ENCODE assay signal across 8 mouse cellular contexts in the genomic region with DNA sequence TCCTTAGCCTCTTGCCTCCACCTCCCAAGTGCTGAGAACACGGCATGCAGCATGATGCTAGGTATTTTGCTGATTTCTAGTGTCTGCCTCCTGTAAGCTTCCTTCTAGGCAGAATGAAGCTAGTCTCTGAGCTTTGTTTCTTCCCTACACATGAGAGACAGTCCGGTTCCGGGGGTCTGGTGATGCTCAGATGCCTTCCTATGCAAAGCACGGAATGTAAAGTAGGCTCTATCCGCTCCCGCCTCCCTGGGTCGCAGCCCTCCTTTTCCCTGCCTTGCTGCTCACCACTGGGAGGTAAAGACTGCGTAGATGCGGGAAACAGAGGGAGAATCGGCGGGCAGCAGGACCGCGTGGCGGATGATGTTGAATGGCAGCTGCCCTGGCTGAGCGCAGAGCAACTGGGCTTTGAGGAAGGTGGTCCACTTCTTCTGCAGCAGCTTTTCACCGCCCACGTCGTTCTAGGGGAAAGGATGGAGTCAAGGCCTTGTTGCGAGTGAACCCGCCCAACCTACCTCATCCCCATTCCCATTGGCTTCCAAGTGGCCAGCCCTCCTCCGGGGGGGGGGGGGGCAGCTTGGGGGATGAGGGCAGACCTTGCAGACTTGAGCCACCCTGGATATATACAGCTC. TPM values are rescaled to one million over a fixed set of nuclear protein-coding genes. Genes with fewer than 3 reads are reported as not detected.
DNase-seq lines count a peak whose midpoint lies in the region; ATAC-seq and TF ChIP-seq lines count a peak whose summit lies in the region.

No protein-coding gene starts in this region.

- peak overlapping the region; percentile 54 for H3K4me2 ChIP-seq in heart, embryonic 16.5 days (ENCODE audit: low read depth, low read length)
- 0 out of 2 replicates have a peak overlapping the region, but pooled peaks have one; percentile 9 for H3K4me2 ChIP-seq in liver, postnatal 0 days (ENCODE audit: low read depth, low read length)

- intact Hi-C loops in left cerebral cortex, postnatal 14 days (cut with DNase I): no loop called here

- no peak for TF ChIP-seq EP300 in liver, postnatal 0 days (IDR thresholded peaks at IDR 0.05; ENCODE audit: low read depth)

- DNase-seq in lung, postnatal 10 days: peak; percentile 54
- DNase-seq in lung, adult 18-20 months: no peak
- DNase-seq in embryo, embryonic 10.5 days (ENCODE audit: low spot score): peak; percentile 76
- DNase-seq in liver, postnatal 0 days: no peak
- no peak for DNase-seq in left cerebral cortex, postnatal 14 days (ENCODE audit: low spot score in 2 of 2)

- no peaks in the 10 kb centered on the region for H3K36me3 ChIP-seq in heart, embryonic 16.5 days (ENCODE audit: control insufficient read depth, insufficient read depth)
- H3K36me3 ChIP-seq in liver, postnatal 0 days (replicated peaks; ENCODE audit: insufficient read depth, low read length): peaks cover 34% of the 10 kb centered on the region

- peaks cover 2% of the 10 kb centered on the region for H3K4me1 ChIP-seq in heart, embryonic 16.5 days (ENCODE audit: control insufficient read depth, insufficient read depth, low read length)
- peaks cover 29% of the 10 kb centered on the region for H3K4me1 ChIP-seq in liver, postnatal 0 days (ENCODE audit: insufficient read depth)

- ATAC-seq in heart, embryonic 16.5 days (replicated peaks; ENCODE audit: extremely low read depth, insufficient read depth, low FRiP score): no peak
- no peak for ATAC-seq in liver, postnatal 0 days
- ATAC-seq in inflammation-experienced regulatory T-cells, adult 6 months: no peak
- ATAC-seq in erythroblast, adult 5-6 weeks (replicated peaks; ENCODE audit: low FRiP score, poor library complexity, severe bottlenecking): no peak

- H3K4me3 ChIP-seq in heart, embryonic 16.5 days (ENCODE audit: low read length): peak overlapping the region; percentile 30
- H3K4me3 ChIP-seq in liver, postnatal 0 days (ENCODE audit: low read depth, low read length): no peak overlapping the region

- H3K27ac ChIP-seq in heart, embryonic 16.5 days (ENCODE audit: low read length): no peak overlapping the region
- no peak overlapping the region for H3K27ac ChIP-seq in liver, postnatal 0 days (ENCODE audit: low read depth)

- peak overlapping the region; percentile 38; the same call in 1 of the 2 replicates for H3K9ac ChIP-seq in heart, embryonic 16.5 days (ENCODE audit: low read length)
- H3K9ac ChIP-seq in liver, postnatal 0 days (replicated peaks): no peak overlapping the region

- no peaks in the 10 kb centered on the region for H3K9me3 ChIP-seq in heart, embryonic 16.5 days (replicated peaks; ENCODE audit: control insufficient read depth, low read length)
- no peaks in the 10 kb centered on the region for H3K9me3 ChIP-seq in liver, postnatal 0 days (ENCODE audit: low read length)

- H3K27me3 ChIP-seq in heart, embryonic 16.5 days (ENCODE audit: control insufficient read depth, insufficient read depth, low read length): peaks cover 11% of the 10 kb centered on the region
- peaks cover 4% of the 10 kb centered on the region; the same call in 1 of the 2 replicates for H3K27me3 ChIP-seq in liver, postnatal 0 days (ENCODE audit: insufficient read depth, low read length)

- no peak for TF ChIP-seq CTCF in liver, postnatal 0 days (IDR thresholded peaks at IDR 0.05; ENCODE audit: low read depth)

- WGBS in heart, embryonic 16.5 days: 15% methylated on average over 19 of the region's 21 CpGs
- WGBS in liver, postnatal 0 days (ENCODE audit: insufficient replicate concordance): 33% methylated on average over 21 of the region's 21 CpGs

RNA-seq across cellular contexts. Expression of a gene that starts 11.5 kb away (rescaled TPM):
- 3.0 and 3.7 TPM in 2 replicates for polyA plus RNA-seq in heart, embryonic 16.5 days (2015; fragmentation: Nextera tagmentation; extraction: Ambion mirVana)
- polyA plus RNA-seq in liver, postnatal 0 days (2015; fragmentation: Nextera tagmentation; extraction: Ambion mirVana): 27.3 and 30.0 TPM in 2 replicates
- polyA plus RNA-seq in inflammation-experienced regulatory T-cells, adult 6 months (2017; shearing (Covaris generic)): 10 to 100 TPM; 24.5 to 49.0 (median 28.3) TPM
- total RNA-seq in left cerebral cortex, postnatal 14 days (2021): 10 to 100 TPM; 51.3 to 57.7 TPM
- total RNA-seq in erythroblast, adult 5-6 weeks (2015; ENCODE audit: low replicate concordance): 29.7 and 57.3 TPM in 2 replicates
- 9.8 and 20.7 TPM in 2 replicates for total RNA-seq in erythroblast, adult 5-6 weeks (2017; ENCODE audit: low replicate concordance)

RNA-seq across cellular contexts. Expression of a gene that starts 24.6 kb away (rescaled TPM):
- polyA plus RNA-seq in heart, embryonic 16.5 days (2015; fragmentation: Nextera tagmentation; extraction: Ambion mirVana): 13.3 and 13.7 TPM in 2 replicates
- polyA plus RNA-seq in liver, postnatal 0 days (2015; fragmentation: Nextera tagmentation; extraction: Ambion mirVana): 9.0 and 9.2 TPM in 2 replicates
- 10 to 100 TPM; 11.2 to 14.6 (median 14.4) TPM for polyA plus RNA-seq in inflammation-experienced regulatory T-cells, adult 6 months (2017; shearing (Covaris generic))
- total RNA-seq in left cerebral cortex, postnatal 14 days (2021): 10 to 100 TPM; 69.6 to 71.3 TPM
- 7.9 and 11.5 TPM in 2 replicates for total RNA-seq in erythroblast, adult 5-6 weeks (2015; ENCODE audit: low replicate concordance)
- total RNA-seq in erythroblast, adult 5-6 weeks (2017; ENCODE audit: low replicate concordance): 13.7 and 20.2 TPM in 2 replicates

RNA-seq across cellular contexts. Expression of a gene that starts 39.4 kb away (rescaled TPM):
- polyA plus RNA-seq in heart, embryonic 16.5 days (2015; fragmentation: Nextera tagmentation; extraction: Ambion mirVana): 98.2 and 98.4 TPM in 2 replicates
- polyA plus RNA-seq in liver, postnatal 0 days (2015; fragmentation: Nextera tagmentation; extraction: Ambion mirVana): 59.5 and 64.3 TPM in 2 replicates
- polyA plus RNA-seq in inflammation-experienced regulatory T-cells, adult 6 months (2017; shearing (Covaris generic)): 100 to 1,000 TPM in 1 of 3 experiments, 10 to 100 TPM in 2; 46.3 to 105 (median 50.5) TPM
- total RNA-seq in left cerebral cortex, postnatal 14 days (2021): 1 to 10 TPM; 5.7 to 7.8 TPM
- total RNA-seq in erythroblast, adult 5-6 weeks (2015; ENCODE audit: low replicate concordance): 33.2 and 56.6 TPM in 2 replicates
- 42.1 and 43.4 TPM in 2 replicates for total RNA-seq in erythroblast, adult 5-6 weeks (2017; ENCODE audit: low replicate concordance)

Comparison
In these comparisons a context has a peak if more than half of its experiments do, and no peak if none do; other contexts are left out.
1. DNase-seq: peak in lung, postnatal 10 days (single experiment) and embryo, embryonic 10.5 days (single experiment); none in lung, adult 18-20 months (0 of 2), liver, postnatal 0 days (single experiment) and left cerebral cortex, postnatal 14 days (0 of 2).